Mouse (Mus musculus) brain, embryonic 18.5 days (tissue): ENCODE results near the gene Pcolce.

ENCODE experiments used
- DNase-seq: peaks from one replicate; pipeline ENCODE4 v3.0.0-alpha.2; 2012; ENCODE audit warnings: low read depth, low spot score

The Pcolce gene

GRCm38 (mm10) chr5:137613550-137613949 lies at the start of gene Pcolce:
TSS of gene Pcolce (minus strand) at chr5:137613784.
- no peak for DNase-seq

GRCm38 (mm10) chr5:137663057-137663456 lies 49.5 kb upstream of the Pcolce start:
- no peak for DNase-seq

- DNase-seq, result no peak
Observed at GRCm38 (mm10) chr5:137660064-137660688, 46.6 kb upstream of the Pcolce start.

- DNase-seq, result peak; percentile 60
Observed at GRCm38 (mm10) chr5:137656977-137657376, 43.4 kb upstream of the Pcolce start.

GRCm38 (mm10) chr5:137654746-137655145 lies 41.2 kb upstream of the Pcolce start:
- DNase-seq, result no peak

GRCm38 (mm10) chr5:137653366-137653765 lies 39.8 kb upstream of the Pcolce start:
- no peak for DNase-seq

GRCm38 (mm10) chr5:137652474-137652873 lies 38.9 kb upstream of the Pcolce start:
- DNase-seq, result no peak

- no peak for DNase-seq
Observed at GRCm38 (mm10) chr5:137649669-137650571, 36.3 kb upstream of the Pcolce start.

- no peak for DNase-seq
Observed at GRCm38 (mm10) chr5:137649251-137649650, 35.7 kb upstream of the Pcolce start.

GRCm38 (mm10) chr5:137647827-137648601 lies 34.4 kb upstream of the Pcolce start:
- DNase-seq, result no peak

GRCm38 (mm10) chr5:137645652-137646091 lies 32.1 kb upstream of the Pcolce start, which contains the start of gene Irs3:
TSS of gene Irs3 (minus strand) at chr5:137645714.
- no peak for DNase-seq

- no peak for DNase-seq
Observed at GRCm38 (mm10) chr5:137645091-137645651, 31.6 kb upstream of the Pcolce start.

- no peak for DNase-seq
Observed at GRCm38 (mm10) chr5:137644484-137644883, 30.9 kb upstream of the Pcolce start.

GRCm38 (mm10) chr5:137642886-137643285 lies 29.3 kb upstream of the Pcolce start:
- no peak for DNase-seq

GRCm38 (mm10) chr5:137641054-137641453 lies 27.5 kb upstream of the Pcolce start, which contains the start of gene Sap25:
TSS of gene Sap25 (plus strand) at chr5:137641334.
- DNase-seq, result no peak

GRCm38 (mm10) chr5:137639472-137639871 lies 25.9 kb upstream of the Pcolce start:
- no peak for DNase-seq

GRCm38 (mm10) chr5:137633397-137634084 lies 20.0 kb upstream of the Pcolce start:
- no peak for DNase-seq

- DNase-seq, result no peak
Observed at GRCm38 (mm10) chr5:137631591-137631990, 18.0 kb upstream of the Pcolce start.

- no peak for DNase-seq
Observed at GRCm38 (mm10) chr5:137631171-137631570, 17.6 kb upstream of the Pcolce start.

- no peak for DNase-seq
Observed at GRCm38 (mm10) chr5:137630602-137631001, 17.0 kb upstream of the Pcolce start.
